Mouse (Mus musculus) ES-Bruce4 (cell line): ENCODE results near the gene Pcif1.

Source experiments
- CTCF ChIP-seq: IDR thresholded peaks from one replicate; pipeline ENCODE4 v1.8.1; 2011; ENCODE audit warnings: low read depth, low read length
- EP300 ChIP-seq: IDR thresholded peaks from 2 replicates; pipeline ENCODE4 v1.6.1; 2011; ENCODE audit warnings: low read depth, low read length; ENCODE audit not compliant: insufficient read depth
- POLR2A ChIP-seq: IDR thresholded peaks from one replicate; pipeline ENCODE4 v1.8.1; 2011; ENCODE audit warnings: low read length; ENCODE audit not compliant: insufficient read depth

DNA sequence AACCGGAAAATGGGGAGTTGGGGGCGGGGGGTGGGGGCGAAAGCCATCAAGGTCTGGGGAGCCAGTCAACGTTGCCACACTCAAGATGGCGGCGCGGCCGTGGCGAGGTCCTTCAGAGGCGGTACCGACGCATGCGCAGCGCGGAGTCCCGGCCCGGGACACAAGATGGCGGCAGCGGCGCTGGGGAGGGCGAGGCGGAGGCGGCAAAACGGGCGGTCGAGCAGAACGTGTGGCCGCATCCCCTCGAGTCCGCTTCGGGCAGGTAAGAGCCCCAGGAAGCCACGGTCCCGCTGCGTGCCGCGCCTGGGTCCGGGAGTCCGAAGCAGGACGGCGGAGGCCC, at the start of gene Pcif1:
- TF ChIP-seq EP300 = 0 out of 2 replicates have a peak, but pooled peaks have one; percentile 24
- TF ChIP-seq CTCF = no peak
- TF ChIP-seq POLR2A = no peak
